Mouse (Mus musculus) kidney, embryonic 14.5 days (tissue): ENCODE data around the gene Pla2g2c. TPM values are rescaled to one million over a fixed set of nuclear protein-coding genes. Genes with fewer than 3 reads are reported as not detected.

ENCODE experiments used
- ATAC-seq: fragments of 200-750 bp; cut with Nextera tagmentation; 2 replicates; pipeline ENCODE4 v1.8.0; 2017; ENCODE audit warnings: moderate number of reproducible peaks, mild to moderate bottlenecking, moderate TSS enrichment, moderate library complexity; ENCODE audit not compliant: low FRiP score, low TSS enrichment
- H3K27ac ChIP-seq: fragments of 300-500 bp; sonication (generic); 2 replicates; pipeline ENCODE4 v1.5.1; 2014; ENCODE audit warnings: low read depth, mild to moderate bottlenecking, low read length, moderate library complexity, mixed read lengths
- H3K27me3 ChIP-seq: fragments of 300-500 bp; sonication (generic); 2 replicates; pipeline ENCODE4 v1.6.1; 2014; ENCODE audit warnings: mild to moderate bottlenecking, low read length; ENCODE audit not compliant: control insufficient read depth, insufficient read depth
- H3K36me3 ChIP-seq: fragments of 300-500 bp; sonication (generic); 2 replicates; pipeline ENCODE4 v1.6.1; 2014; ENCODE audit warnings: low read length, mixed read lengths; ENCODE audit not compliant: control insufficient read depth, insufficient read depth
- H3K4me1 ChIP-seq: fragments of 300-500 bp; sonication (generic); 2 replicates; pipeline ENCODE4 v1.6.1; 2014; ENCODE audit warnings: low read length, mixed read lengths; ENCODE audit not compliant: control insufficient read depth, insufficient read depth
- H3K4me2 ChIP-seq: fragments of 300-500 bp; sonication (generic); replicated peaks from 2 replicates; pipeline ENCODE4 v1.6.1; 2014; ENCODE audit warnings: low read depth, mild to moderate bottlenecking, low read length
- H3K4me3 ChIP-seq: fragments of 300-500 bp; sonication (generic); 2 replicates; pipeline ENCODE4 v1.5.1; 2014; ENCODE audit warnings: mild to moderate bottlenecking, low read length
- H3K9ac ChIP-seq: fragments of 300-500 bp; sonication (generic); 2 replicates; pipeline ENCODE4 v1.6.1; 2014; ENCODE audit warnings: low read depth, mild to moderate bottlenecking, low read length, moderate library complexity
- H3K9me3 ChIP-seq: fragments of 300-500 bp; sonication (generic); 2 replicates; pipeline ENCODE4 v1.6.1; 2016; ENCODE audit warnings: low read length; ENCODE audit not compliant: control insufficient read depth
- WGBS: fragments of 180-500 bp; shearing (Covaris S2); extraction: QIAGEN DNeasy Blood & Tissue Kit; methylation state at CpG from one replicate; pipeline ENCODE4 v1.1.7; 2014; 5-methylcytosine and 5-hydroxymethylcytosine counted together
- polyA plus RNA-seq: library from polyadenylated mRNA; unstranded; fragments of >200 nt; fragmentation: Nextera tagmentation; extraction: Ambion mirVana; gene quantifications from 2 replicates; pipeline ENCODE4 v1.2.1, GENCODE M21; 2014

The Pla2g2c gene
- polyA plus RNA-seq, 1 experiment from 2014 or later = 0.81 TPM

DNA sequence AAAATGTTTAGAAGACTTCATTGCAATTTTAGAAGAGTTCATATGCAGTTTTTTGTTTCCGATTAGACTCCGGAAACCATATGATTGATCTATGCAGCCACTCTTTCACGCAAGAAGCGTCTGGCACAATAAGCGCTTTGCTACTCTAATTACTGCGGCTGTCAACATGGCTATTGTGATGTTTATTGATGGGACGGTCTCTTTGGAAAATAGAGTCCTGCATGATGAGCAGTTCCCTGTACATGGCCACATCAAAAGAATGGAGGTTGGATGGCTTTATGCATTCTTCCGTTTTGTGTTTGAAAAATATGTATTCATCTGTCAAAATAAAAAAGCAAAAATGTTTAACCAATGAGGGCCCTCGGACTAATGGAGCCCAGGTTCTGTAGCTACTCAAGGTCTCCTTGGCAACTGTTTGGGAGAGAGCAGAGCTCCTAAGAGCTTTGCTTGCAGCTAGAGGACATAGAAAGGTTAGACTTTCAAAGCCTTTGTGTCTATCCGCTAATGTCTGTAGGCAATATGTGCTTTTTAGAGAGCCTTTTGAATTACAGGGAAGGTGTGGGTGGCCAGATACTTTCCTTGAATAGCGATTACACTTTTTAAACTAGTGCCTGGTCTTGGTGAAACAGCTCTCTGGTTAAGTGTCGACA, 31.4 kb upstream of the Pla2g2c start:
- Histone ChIP-seq H3K27me3 (peaks cover 30% of the 10 kb centered on the region), H3K4me2 (no peak overlapping the region), H3K4me3 (no peak overlapping the region), H3K9ac (no peak overlapping the region), H3K9me3 (no peaks in the 10 kb centered on the region), H3K36me3 (no peaks in the 10 kb centered on the region), H3K4me1 (no peaks in the 10 kb centered on the region; the same call in 1 of the 2 replicates), H3K27ac (no peak overlapping the region)
- ATAC-seq = no peak
- WGBS = 67% methylated on average over 12 of the region's 12 CpGs

GRCm38 (mm10) chr4:138696720-138697119, 27.9 kb upstream of the Pla2g2c start:
- WGBS = 12% methylated on average over 7 of the region's 7 CpGs
- ATAC-seq = peak; percentile 33; the same call in 1 of the 2 replicates
- Histone ChIP-seq H3K27me3 (peaks cover 6% of the 10 kb centered on the region; the same call in 1 of the 2 replicates), H3K9me3 (no peaks in the 10 kb centered on the region), H3K4me1 (no peaks in the 10 kb centered on the region; the same call in 1 of the 2 replicates), H3K4me2 (no peak overlapping the region), H3K9ac (no peak overlapping the region), H3K36me3 (no peaks in the 10 kb centered on the region), H3K4me3 (no peak overlapping the region), H3K27ac (no peak overlapping the region; the same call in 1 of the 2 replicates)

GRCm38 (mm10) chr4:138697166-138697860, 27.3 kb upstream of the Pla2g2c start:
- Histone ChIP-seq H3K4me2 (no peak overlapping the region), H3K4me1 (no peaks in the 10 kb centered on the region), H3K36me3 (no peaks in the 10 kb centered on the region), H3K9me3 (no peaks in the 10 kb centered on the region), H3K27me3 (peaks cover 6% of the 10 kb centered on the region; the same call in 1 of the 2 replicates), H3K4me3 (no peak overlapping the region), H3K9ac (no peak overlapping the region), H3K27ac (no peak overlapping the region)
- peak; percentile 83 for ATAC-seq
- 16% methylated on average over 10 of the region's 10 CpGs for WGBS

DNA sequence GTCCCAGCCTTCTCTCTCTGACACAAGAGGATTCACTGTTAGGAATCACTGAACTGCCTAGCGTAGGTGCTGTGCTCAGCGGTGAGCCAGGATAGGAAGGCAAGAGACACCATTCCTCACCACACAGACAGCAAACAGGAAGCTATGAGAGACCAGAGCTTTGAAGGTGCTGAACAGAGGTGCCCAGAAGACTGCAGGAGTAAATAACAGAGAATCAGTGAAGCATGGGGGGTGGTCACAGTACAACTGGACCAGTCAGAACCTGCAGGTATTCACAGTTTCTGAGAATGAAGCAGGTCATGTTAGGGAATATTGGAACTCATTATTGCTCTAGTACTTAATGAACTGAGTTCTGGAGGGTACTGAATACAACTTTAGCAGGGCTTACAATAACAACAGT, 26.3 kb upstream of the Pla2g2c start:
- Histone ChIP-seq H3K27ac (no peak overlapping the region), H3K4me1 (no peaks in the 10 kb centered on the region), H3K9ac (no peak overlapping the region), H3K4me3 (no peak overlapping the region), H3K9me3 (no peaks in the 10 kb centered on the region), H3K4me2 (no peak overlapping the region), H3K36me3 (no peaks in the 10 kb centered on the region), H3K27me3 (0 out of 2 replicates have a peak, but pooled peaks cover 4% of the 10 kb centered on the region)
- 38% methylated on average over 2 of the region's 2 CpGs for WGBS
- ATAC-seq = no peak

- Histone ChIP-seq H3K9me3 (no peaks in the 10 kb centered on the region), H3K4me2 (no peak overlapping the region), H3K4me1 (no peaks in the 10 kb centered on the region), H3K36me3 (no peaks in the 10 kb centered on the region), H3K27ac (no peak overlapping the region), H3K27me3 (0 out of 2 replicates have a peak, but pooled peaks cover 4% of the 10 kb centered on the region), H3K9ac (no peak overlapping the region), H3K4me3 (no peak overlapping the region)
- 27% methylated on average over 15 of the region's 15 CpGs for WGBS
- ATAC-seq = no peak
Observed at GRCm38 (mm10) chr4:138700184-138700982, 24.2 kb upstream of the Pla2g2c start.

- H3K9me3 ChIP-seq = no peaks in the 10 kb centered on the region
- no peak overlapping the region for H3K4me3 ChIP-seq
- no peak overlapping the region for H3K27ac ChIP-seq
- no peak overlapping the region for H3K9ac ChIP-seq
- no peak for ATAC-seq
- 0 out of 2 replicates have a peak, but pooled peaks cover 3% of the 10 kb centered on the region for H3K27me3 ChIP-seq
- H3K4me1 ChIP-seq = no peaks in the 10 kb centered on the region
- 68% methylated on average over 8 of the region's 8 CpGs for WGBS
- no peaks in the 10 kb centered on the region for H3K36me3 ChIP-seq
- no peak overlapping the region for H3K4me2 ChIP-seq
Observed at GRCm38 (mm10) chr4:138701111-138701510, 23.5 kb upstream of the Pla2g2c start.

GRCm38 (mm10) chr4:138702031-138702430, 22.6 kb upstream of the Pla2g2c start:
- H3K4me1 ChIP-seq = no peaks in the 10 kb centered on the region
- H3K4me2 ChIP-seq = no peak overlapping the region
- no peak for ATAC-seq
- no peak overlapping the region for H3K4me3 ChIP-seq
- no peaks in the 10 kb centered on the region for H3K27me3 ChIP-seq
- no peaks in the 10 kb centered on the region for H3K36me3 ChIP-seq
- no peak overlapping the region for H3K9ac ChIP-seq
- H3K27ac ChIP-seq = no peak overlapping the region
- no peaks in the 10 kb centered on the region for H3K9me3 ChIP-seq
- WGBS = 78% methylated on average over 2 of the region's 2 CpGs

GRCm38 (mm10) chr4:138702528-138702927, 22.1 kb upstream of the Pla2g2c start:
- Histone ChIP-seq H3K4me1 (no peaks in the 10 kb centered on the region), H3K4me2 (no peak overlapping the region), H3K9me3 (no peaks in the 10 kb centered on the region), H3K4me3 (no peak overlapping the region), H3K36me3 (no peaks in the 10 kb centered on the region), H3K27me3 (no peaks in the 10 kb centered on the region), H3K27ac (no peak overlapping the region), H3K9ac (no peak overlapping the region)
- ATAC-seq = no peak
- WGBS = 86% methylated on average over 8 of the region's 8 CpGs
